Mouse (Mus musculus): Measurements from ENCODE around the gene Cyp2t4. TPM values are rescaled to one million over a fixed set of nuclear protein-coding genes. Genes with fewer than 3 reads are reported as not detected.

Cyp2t4 gene
- total RNA-seq (2014; rRNA removed) (not detected in 2 replicates), polyA plus RNA-seq (2015; fragmentation: Nextera tagmentation; extraction: Ambion mirVana) (0.09 and 0.32 TPM in 2 replicates)

- Histone ChIP-seq H3K27me3 (ENCODE audit: insufficient read depth, low read length) (no peaks in the 10 kb centered on the region), H3K36me3 (ENCODE audit: insufficient read depth, low read length) (peaks cover 8% of the 10 kb centered on the region; the same call in 1 of the 2 replicates), H3K4me3 (ENCODE audit: low read length) (no peak within 1 kb of the TSS), H3K9ac (replicated peaks; ENCODE audit: low read length) (no peak within 1 kb of the TSS), H3K4me2 (ENCODE audit: low read depth, low read length) (no peak within 1 kb of the TSS), H3K27ac (no peak within 1 kb of the TSS), H3K9me3 (ENCODE audit: low read length) (no peaks in the 10 kb centered on the region), H3K4me1 (ENCODE audit: insufficient read depth, low read length) (no peaks in the 10 kb centered on the region)
- whole genome bisulfite sequencing: 66% methylated on average over 10 of the region's 10 CpGs
- no peak for TF ChIP-seq CTCF (IDR thresholded peaks at IDR 0.05; ENCODE audit: low read depth)
- ATAC-seq (no peak), DNase-seq (ENCODE audit: low spot score) (no peak)
These were observed at the start of gene Cyp2t4 for GRCm38 (mm10) chr7:27153205-27153764. TSS of gene Cyp2t4 (plus strand) at chr7:27153714.

GRCm38 (mm10) chr7:27104882-27105281 is 48.6 kb upstream of the Cyp2t4 start:
- no peak overlapping the region for H3K9ac ChIP-seq (replicated peaks; ENCODE audit: low read length)
- H3K4me2 ChIP-seq (ENCODE audit: low read depth, low read length): no peak overlapping the region
- no peak for DNase-seq (ENCODE audit: low spot score)
- no peak overlapping the region for H3K27ac ChIP-seq
- no peak for TF ChIP-seq CTCF (IDR thresholded peaks at IDR 0.05; ENCODE audit: low read depth)
- H3K4me1 ChIP-seq (ENCODE audit: insufficient read depth, low read length): no peaks in the 10 kb centered on the region
- H3K4me3 ChIP-seq (ENCODE audit: low read length): no peak overlapping the region
- H3K27me3 ChIP-seq (ENCODE audit: insufficient read depth, low read length): no peaks in the 10 kb centered on the region
- no peak for ATAC-seq
- no peaks in the 10 kb centered on the region for H3K9me3 ChIP-seq (ENCODE audit: low read length)
- no peaks in the 10 kb centered on the region for H3K36me3 ChIP-seq (ENCODE audit: insufficient read depth, low read length)
- 82% methylated on average over 5 of the region's 5 CpGs for WGBS

- Histone ChIP-seq H3K9me3 (ENCODE audit: low read length) (no peaks in the 10 kb centered on the region), H3K4me1 (ENCODE audit: insufficient read depth, low read length) (no peaks in the 10 kb centered on the region), H3K27me3 (ENCODE audit: insufficient read depth, low read length) (no peaks in the 10 kb centered on the region), H3K9ac (replicated peaks; ENCODE audit: low read length) (no peak overlapping the region), H3K27ac (no peak overlapping the region), H3K36me3 (ENCODE audit: insufficient read depth, low read length) (no peaks in the 10 kb centered on the region), H3K4me2 (ENCODE audit: low read depth, low read length) (no peak overlapping the region), H3K4me3 (ENCODE audit: low read length) (no peak overlapping the region)
- no peak for TF ChIP-seq CTCF (IDR thresholded peaks at IDR 0.05; ENCODE audit: low read depth)
- ATAC-seq (no peak), DNase-seq (ENCODE audit: low spot score) (no peak)
These were observed 43.2 kb upstream of the Cyp2t4 start for GRCm38 (mm10) chr7:27110327-27110726.

GRCm38 (mm10) chr7:27111038-27111437 is 42.5 kb upstream of the Cyp2t4 start:
- H3K4me1 ChIP-seq (ENCODE audit: insufficient read depth, low read length): no peaks in the 10 kb centered on the region
- no peaks in the 10 kb centered on the region for H3K36me3 ChIP-seq (ENCODE audit: insufficient read depth, low read length)
- no peak overlapping the region for H3K4me3 ChIP-seq (ENCODE audit: low read length)
- H3K4me2 ChIP-seq (ENCODE audit: low read depth, low read length): no peak overlapping the region
- ATAC-seq (no peak), DNase-seq (ENCODE audit: low spot score) (no peak)
- no peak for TF ChIP-seq CTCF (IDR thresholded peaks at IDR 0.05; ENCODE audit: low read depth)
- no peak overlapping the region for H3K9ac ChIP-seq (replicated peaks; ENCODE audit: low read length)
- no peak overlapping the region for H3K27ac ChIP-seq
- 89% methylated on average over 1 of the region's 1 CpGs for WGBS
- H3K27me3 ChIP-seq (ENCODE audit: insufficient read depth, low read length): no peaks in the 10 kb centered on the region
- H3K9me3 ChIP-seq (ENCODE audit: low read length): no peaks in the 10 kb centered on the region

GRCm38 (mm10) chr7:27111987-27112386 is 41.5 kb upstream of the Cyp2t4 start:
- Histone ChIP-seq H3K27ac (no peak overlapping the region), H3K4me3 (ENCODE audit: low read length) (no peak overlapping the region), H3K4me2 (ENCODE audit: low read depth, low read length) (no peak overlapping the region), H3K27me3 (ENCODE audit: insufficient read depth, low read length) (no peaks in the 10 kb centered on the region), H3K9ac (replicated peaks; ENCODE audit: low read length) (no peak overlapping the region), H3K9me3 (ENCODE audit: low read length) (no peaks in the 10 kb centered on the region), H3K36me3 (ENCODE audit: insufficient read depth, low read length) (no peaks in the 10 kb centered on the region), H3K4me1 (ENCODE audit: insufficient read depth, low read length) (no peaks in the 10 kb centered on the region)
- WGBS: 81% methylated on average over 3 of the region's 3 CpGs
- DNase-seq (ENCODE audit: low spot score): no peak
- TF ChIP-seq CTCF (IDR thresholded peaks at IDR 0.05; ENCODE audit: low read depth): no peak
- no peak for ATAC-seq

GRCm38 (mm10) chr7:27118033-27118511 is 35.4 kb upstream of the Cyp2t4 start:
- H3K27me3 ChIP-seq (ENCODE audit: insufficient read depth, low read length): no peaks in the 10 kb centered on the region
- H3K9me3 ChIP-seq (ENCODE audit: low read length): no peaks in the 10 kb centered on the region
- ATAC-seq (no peak), DNase-seq (ENCODE audit: low spot score) (no peak)
- H3K4me2 ChIP-seq (ENCODE audit: low read depth, low read length): no peak overlapping the region
- no peak overlapping the region for H3K4me3 ChIP-seq (ENCODE audit: low read length)
- 63% methylated on average over 4 of the region's 4 CpGs for WGBS
- no peak overlapping the region for H3K27ac ChIP-seq
- no peaks in the 10 kb centered on the region for H3K4me1 ChIP-seq (ENCODE audit: insufficient read depth, low read length)
- no peak for TF ChIP-seq CTCF (IDR thresholded peaks at IDR 0.05; ENCODE audit: low read depth)
- no peaks in the 10 kb centered on the region for H3K36me3 ChIP-seq (ENCODE audit: insufficient read depth, low read length)
- no peak overlapping the region for H3K9ac ChIP-seq (replicated peaks; ENCODE audit: low read length)

GRCm38 (mm10) chr7:27119676-27120075 is 33.8 kb upstream of the Cyp2t4 start, which contains the start of gene Cyp2f2:
TSS of gene Cyp2f2 (plus strand) at chr7:27119909.
- H3K4me1 ChIP-seq (ENCODE audit: insufficient read depth, low read length): no peaks in the 10 kb centered on the region
- no peaks in the 10 kb centered on the region for H3K36me3 ChIP-seq (ENCODE audit: insufficient read depth, low read length)
- H3K9me3 ChIP-seq (ENCODE audit: low read length): no peaks in the 10 kb centered on the region
- no peak for TF ChIP-seq CTCF (IDR thresholded peaks at IDR 0.05; ENCODE audit: low read depth)
- H3K27ac ChIP-seq: no peak within 1 kb of the TSS
- no peak within 1 kb of the TSS for H3K4me3 ChIP-seq (ENCODE audit: low read length)
- H3K9ac ChIP-seq (replicated peaks; ENCODE audit: low read length): no peak within 1 kb of the TSS
- no peaks in the 10 kb centered on the region for H3K27me3 ChIP-seq (ENCODE audit: insufficient read depth, low read length)
- H3K4me2 ChIP-seq (ENCODE audit: low read depth, low read length): no peak within 1 kb of the TSS
- no peak for DNase-seq (ENCODE audit: low spot score)
- ATAC-seq: no peak

Measured in hindbrain, postnatal 0 days (tissue).